Mouse (Mus musculus): ENCODE results near the gene Tll2.

Tll2 gene

GRCm38 (mm10) chr19:41206811-41207344, at the start of gene Tll2:
TSS of gene Tll2 (minus strand) at chr19:41206835.
- peak in 1 of 2 experiments; percentile 11 for DNase-seq (ENCODE audit: low spot score in 2 of 2)

GRCm38 (mm10) chr19:41254584-41254983, 47.9 kb upstream of the Tll2 start:
- no peak for DNase-seq (ENCODE audit: low spot score in 2 of 2)

GRCm38 (mm10) chr19:41248968-41249367, 42.3 kb upstream of the Tll2 start:
- DNase-seq (ENCODE audit: low spot score in 2 of 2) = no peak

- no peak for DNase-seq (ENCODE audit: low spot score in 2 of 2)
These were observed 41.6 kb upstream of the Tll2 start for GRCm38 (mm10) chr19:41248271-41248670.

GRCm38 (mm10) chr19:41246271-41246670, 39.6 kb upstream of the Tll2 start:
- DNase-seq (ENCODE audit: low spot score in 2 of 2) = no peak

- DNase-seq (ENCODE audit: low spot score in 2 of 2) = peak in 1 of 2 experiments; percentile 43
These were observed 37.9 kb upstream of the Tll2 start for GRCm38 (mm10) chr19:41244581-41244980.

- DNase-seq (ENCODE audit: low spot score in 2 of 2) = no peak
These were observed 35.4 kb upstream of the Tll2 start for GRCm38 (mm10) chr19:41241997-41242396.

- no peak for DNase-seq (ENCODE audit: low spot score in 2 of 2)
These were observed 27.1 kb upstream of the Tll2 start for GRCm38 (mm10) chr19:41233698-41234097.

- DNase-seq (ENCODE audit: low spot score in 2 of 2) = no peak
These were observed 1.7 kb upstream of the Tll2 start for GRCm38 (mm10) chr19:41208326-41208725.

- no peak for DNase-seq (ENCODE audit: low spot score in 2 of 2)
These were observed 409 bp downstream of the Tll2 start for GRCm38 (mm10) chr19:41206041-41206810.

- no peak for DNase-seq (ENCODE audit: low spot score in 2 of 2)
These were observed 2.2 kb downstream of the Tll2 start for GRCm38 (mm10) chr19:41204159-41205081.

GRCm38 (mm10) chr19:41197606-41198005, 9.0 kb downstream of the Tll2 start:
- DNase-seq (ENCODE audit: low spot score in 2 of 2) = no peak

GRCm38 (mm10) chr19:41193379-41193778, 13.3 kb downstream of the Tll2 start:
- no peak for DNase-seq (ENCODE audit: low spot score in 2 of 2)

- DNase-seq (ENCODE audit: low spot score in 2 of 2) = no peak
These were observed 13.7 kb downstream of the Tll2 start for GRCm38 (mm10) chr19:41192953-41193352.

- no peak for DNase-seq (ENCODE audit: low spot score in 2 of 2)
These were observed 14.9 kb downstream of the Tll2 start for GRCm38 (mm10) chr19:41191724-41192123.

- DNase-seq (ENCODE audit: low spot score in 2 of 2) = no peak
These were observed 15.7 kb downstream of the Tll2 start for GRCm38 (mm10) chr19:41190876-41191434.

GRCm38 (mm10) chr19:41177331-41177730, 29.3 kb downstream of the Tll2 start:
- DNase-seq (ENCODE audit: low spot score in 2 of 2) = no peak

- no peak for DNase-seq (ENCODE audit: low spot score in 2 of 2)
These were observed 29.8 kb downstream of the Tll2 start for GRCm38 (mm10) chr19:41176881-41177280.

- no peak for DNase-seq (ENCODE audit: low spot score in 2 of 2)
These were observed 40.8 kb downstream of the Tll2 start for GRCm38 (mm10) chr19:41165914-41166235.

GRCm38 (mm10) chr19:41165144-41165913, 41.3 kb downstream of the Tll2 start:
- DNase-seq (ENCODE audit: low spot score in 2 of 2) = no peak

- no peak for DNase-seq (ENCODE audit: low spot score in 2 of 2)
These were observed 42.1 kb downstream of the Tll2 start for GRCm38 (mm10) chr19:41164447-41165095.
